Mouse (Mus musculus) stomach, embryonic 15.5 days (tissue): ENCODE results near the gene Gm49510. TPM values are rescaled to one million over a fixed set of nuclear protein-coding genes. Genes with fewer than 3 reads are reported as not detected.
"Not testable (repeated sequence)": the region's sequence is repeated elsewhere in the genome, so short reads cannot be mapped to it uniquely, and the experiment has no call there.

ENCODE experiments used
- ATAC-seq: fragments of 200-750 bp; cut with Nextera tagmentation; 2 replicates; pipeline ENCODE4 v1.8.0; 2017; ENCODE audit warnings: low read depth, moderate number of reproducible peaks, moderate TSS enrichment; ENCODE audit not compliant: insufficient read depth, low FRiP score
- H3K27ac ChIP-seq: fragments of 300-500 bp; sonication (generic); 2 replicates; pipeline ENCODE4 v1.5.1; 2015; ENCODE audit warnings: mild to moderate bottlenecking, inconsistent platforms
- H3K27me3 ChIP-seq: fragments of 300-500 bp; sonication (generic); replicated peaks from 2 replicates; pipeline ENCODE4 v1.6.1; 2015; ENCODE audit warnings: inconsistent platforms
- H3K36me3 ChIP-seq: fragments of 300-500 bp; sonication (generic); 2 replicates; pipeline ENCODE4 v1.6.1; 2015; ENCODE audit warnings: inconsistent platforms
- H3K4me1 ChIP-seq: fragments of 300-500 bp; sonication (generic); 2 replicates; pipeline ENCODE4 v1.6.1; 2015; ENCODE audit warnings: inconsistent platforms
- H3K4me2 ChIP-seq: fragments of 300-500 bp; sonication (generic); 2 replicates; pipeline ENCODE4 v1.6.1; 2015; ENCODE audit warnings: mild to moderate bottlenecking, inconsistent platforms
- H3K4me3 ChIP-seq: fragments of 300-500 bp; sonication (generic); replicated peaks from 2 replicates; pipeline ENCODE4 v1.5.1; 2015; ENCODE audit warnings: inconsistent platforms
- H3K9ac ChIP-seq: fragments of 300-500 bp; sonication (generic); 2 replicates; pipeline ENCODE4 v1.6.1; 2015; ENCODE audit warnings: inconsistent platforms
- H3K9me3 ChIP-seq: fragments of 300-500 bp; sonication (generic); 2 replicates; pipeline ENCODE4 v1.6.1; 2016; ENCODE audit warnings: inconsistent platforms
- WGBS: fragments of 180-500 bp; shearing (Covaris S2); methylation state at CpG from one replicate; pipeline ENCODE4 v1.1.7; 2015; 5-methylcytosine and 5-hydroxymethylcytosine counted together
- polyA plus RNA-seq: library from polyadenylated mRNA; unstranded; fragments of >200 nt; fragmentation: Nextera tagmentation; extraction: Ambion mirVana; gene quantifications from 2 replicates; pipeline ENCODE4 v1.2.1, GENCODE M21; 2015

Gm49510 gene
- polyA plus RNA-seq, 1 experiment from 2014 or later: 0.42 TPM

- no peaks in the 10 kb centered on the region for H3K9me3 ChIP-seq
- H3K36me3 ChIP-seq: no peaks in the 10 kb centered on the region
- ATAC-seq: peak; percentile 65
- 9% methylated on average over 9 of the region's 9 CpGs for WGBS
- peaks cover 22% of the 10 kb centered on the region for H3K4me1 ChIP-seq
- no peak overlapping the region for H3K9ac ChIP-seq
- peak overlapping the region; percentile 91 for H3K27ac ChIP-seq
- no peak overlapping the region; the same call in 1 of the 2 replicates for H3K4me2 ChIP-seq
- H3K27me3 ChIP-seq: no peaks in the 10 kb centered on the region
- no peak overlapping the region for H3K4me3 ChIP-seq
These were observed 31.1 kb upstream of the Gm49510 start for GRCm38 (mm10) chr15:78868398-78868797.

GRCm38 (mm10) chr15:78868826-78869233, 30.6 kb upstream of the Gm49510 start:
- no peak overlapping the region for H3K4me3 ChIP-seq
- H3K27ac ChIP-seq: peak overlapping the region; percentile 91
- no peak overlapping the region; the same call in 1 of the 2 replicates for H3K4me2 ChIP-seq
- no peaks in the 10 kb centered on the region for H3K27me3 ChIP-seq
- peak; percentile 52; the same call in 1 of the 2 replicates for ATAC-seq
- 40% methylated on average over 7 of the region's 7 CpGs for WGBS
- no peak overlapping the region for H3K9ac ChIP-seq
- peaks cover 18% of the 10 kb centered on the region for H3K4me1 ChIP-seq
- no peaks in the 10 kb centered on the region for H3K9me3 ChIP-seq
- no peaks in the 10 kb centered on the region for H3K36me3 ChIP-seq

- no peak for ATAC-seq
- Histone ChIP-seq H3K36me3 (no peaks in the 10 kb centered on the region), H3K4me2 (no peak overlapping the region), H3K27me3 (no peaks in the 10 kb centered on the region), H3K4me1 (peaks cover 16% of the 10 kb centered on the region), H3K4me3 (no peak overlapping the region), H3K9me3 (no peaks in the 10 kb centered on the region), H3K27ac (no peak overlapping the region), H3K9ac (no peak overlapping the region)
- 27% methylated on average over 6 of the region's 6 CpGs for WGBS
These were observed 29.7 kb upstream of the Gm49510 start for GRCm38 (mm10) chr15:78869775-78870174.

- H3K27ac ChIP-seq: no peak overlapping the region
- H3K27me3 ChIP-seq: no peaks in the 10 kb centered on the region
- no peaks in the 10 kb centered on the region for H3K9me3 ChIP-seq
- 35% methylated on average over 5 of the region's 5 CpGs for WGBS
- peaks cover 27% of the 10 kb centered on the region for H3K4me1 ChIP-seq
- no peak overlapping the region for H3K4me3 ChIP-seq
- H3K9ac ChIP-seq: no peak overlapping the region
- H3K4me2 ChIP-seq: no peak overlapping the region
- H3K36me3 ChIP-seq: no peaks in the 10 kb centered on the region
- ATAC-seq: no peak
These were observed 27.4 kb upstream of the Gm49510 start for GRCm38 (mm10) chr15:78872021-78872608.

- H3K4me2 ChIP-seq: no peak overlapping the region
- no peak for ATAC-seq
- no peak overlapping the region for H3K4me3 ChIP-seq
- peaks cover 19% of the 10 kb centered on the region for H3K4me1 ChIP-seq
- H3K9me3 ChIP-seq: no peaks in the 10 kb centered on the region
- no peak overlapping the region for H3K27ac ChIP-seq
- no peaks in the 10 kb centered on the region for H3K27me3 ChIP-seq
- no peak overlapping the region for H3K9ac ChIP-seq
- WGBS: 56% methylated on average over 13 of the region's 13 CpGs
- H3K36me3 ChIP-seq: no peaks in the 10 kb centered on the region
These were observed 25.5 kb upstream of the Gm49510 start for GRCm38 (mm10) chr15:78873803-78874435.

GRCm38 (mm10) chr15:78874989-78875388, 24.5 kb upstream of the Gm49510 start:
- Histone ChIP-seq H3K9ac (no peak overlapping the region), H3K4me2 (no peak overlapping the region), H3K36me3 (peaks cover 4% of the 10 kb centered on the region; the same call in 1 of the 2 replicates), H3K9me3 (no peaks in the 10 kb centered on the region), H3K4me3 (no peak overlapping the region), H3K4me1 (peaks cover 28% of the 10 kb centered on the region), H3K27ac (peak overlapping the region; percentile 99), H3K27me3 (no peaks in the 10 kb centered on the region)
- 60% methylated on average over 8 of the region's 8 CpGs for WGBS
- ATAC-seq: no peak

GRCm38 (mm10) chr15:78875537-78875936, 23.9 kb upstream of the Gm49510 start:
- H3K27ac ChIP-seq: peak overlapping the region; percentile 99
- no peak overlapping the region for H3K9ac ChIP-seq
- peaks cover 6% of the 10 kb centered on the region; the same call in 1 of the 2 replicates for H3K36me3 ChIP-seq
- no peaks in the 10 kb centered on the region for H3K9me3 ChIP-seq
- H3K4me1 ChIP-seq: peaks cover 33% of the 10 kb centered on the region
- peak overlapping the region; percentile 71 for H3K4me2 ChIP-seq
- H3K27me3 ChIP-seq: no peaks in the 10 kb centered on the region
- no peak overlapping the region for H3K4me3 ChIP-seq
- 72% methylated on average over 5 of the region's 5 CpGs for WGBS
- ATAC-seq: no peak

- 3% methylated on average over 17 of the region's 17 CpGs for WGBS
- H3K4me1 ChIP-seq: peaks cover 34% of the 10 kb centered on the region
These were observed 23.2 kb upstream of the Gm49510 start for GRCm38 (mm10) chr15:78876258-78876696.

GRCm38 (mm10) chr15:78876991-78877809, 22.3 kb upstream of the Gm49510 start, which contains the start of gene Gga1:
Gene Gga1 (plus strand): TSS chr15:78877190.
- H3K9ac ChIP-seq: peak within 1 kb of the TSS; percentile 84
- H3K9me3 ChIP-seq: no peaks in the 10 kb centered on the region
- ATAC-seq: peak; percentile 88
- H3K4me2 ChIP-seq: peak within 1 kb of the TSS; percentile 71
- peaks cover 18% of the 10 kb centered on the region for H3K36me3 ChIP-seq
- H3K4me3 ChIP-seq: peak within 1 kb of the TSS; percentile 81
- H3K27me3 ChIP-seq: no peaks in the 10 kb centered on the region
- H3K4me1 ChIP-seq: peaks cover 34% of the 10 kb centered on the region
- peak within 1 kb of the TSS; percentile 99 for H3K27ac ChIP-seq
- WGBS: under 1% methylated on average over 66 of the region's 95 CpGs

More at GRCm38 (mm10) chr15:78876258-78876696, 23.2 kb upstream of the Gm49510 start:
- H3K27ac ChIP-seq: peak overlapping the region; percentile 99
- H3K27me3 ChIP-seq: no peaks in the 10 kb centered on the region
- peak overlapping the region; percentile 37 for H3K9ac ChIP-seq
- H3K4me3 ChIP-seq: peak overlapping the region; percentile 81
- peak; percentile 54 for ATAC-seq
- peak overlapping the region; percentile 71 for H3K4me2 ChIP-seq
- H3K36me3 ChIP-seq: peaks cover 10% of the 10 kb centered on the region; the same call in 1 of the 2 replicates
- H3K9me3 ChIP-seq: no peaks in the 10 kb centered on the region

GRCm38 (mm10) chr15:78877810-78878390, 21.6 kb upstream of the Gm49510 start:
- ATAC-seq: peak; percentile 4; the same call in 1 of the 2 replicates
- H3K4me1 ChIP-seq: peaks cover 34% of the 10 kb centered on the region
- peak overlapping the region; percentile 71 for H3K4me2 ChIP-seq
- no peaks in the 10 kb centered on the region for H3K9me3 ChIP-seq
- no peaks in the 10 kb centered on the region for H3K27me3 ChIP-seq
- 0% methylated on average over 17 of the region's 17 CpGs for WGBS
- H3K27ac ChIP-seq: peak overlapping the region; percentile 99
- peaks cover 21% of the 10 kb centered on the region for H3K36me3 ChIP-seq
- peak overlapping the region; percentile 84 for H3K9ac ChIP-seq
- H3K4me3 ChIP-seq: peak overlapping the region; percentile 81

- peaks cover 36% of the 10 kb centered on the region for H3K4me1 ChIP-seq
- H3K4me3 ChIP-seq, H3K9ac ChIP-seq, H3K9me3 ChIP-seq, H3K27me3 ChIP-seq, ATAC-seq: not testable (repeated sequence)
- H3K27ac ChIP-seq: peak overlapping the region; percentile 99
- H3K4me2 ChIP-seq: peak overlapping the region; percentile 14
- 32% methylated on average over 7 of the region's 7 CpGs for WGBS
- peaks cover 32% of the 10 kb centered on the region for H3K36me3 ChIP-seq
These were observed 20.5 kb upstream of the Gm49510 start for GRCm38 (mm10) chr15:78878792-78879516.
